Mouse (Mus musculus): ENCODE measurements around the gene Trim59. TPM values are rescaled to one million over a fixed set of nuclear protein-coding genes. Genes with fewer than 3 reads are reported as not detected.
"Not testable (repeated sequence)": the region's sequence is repeated elsewhere in the genome, so short reads cannot be mapped to it uniquely, and the experiment has no call there.

Gene Trim59
- total and polyA plus RNA-seq, 2 experiments from 2014 or later, result 8.0 to 22.1 TPM

- H3K4me1 ChIP-seq (ENCODE audit: insufficient read depth), result no peaks in the 10 kb centered on the region
- no peak overlapping the region for H3K9ac ChIP-seq
- DNase-seq (no peak), ATAC-seq (no peak)
- TF ChIP-seq CTCF (IDR thresholded peaks at IDR 0.05; ENCODE audit: low read depth), result no peak
- H3K36me3 ChIP-seq (ENCODE audit: insufficient read depth), result 0 out of 2 replicates have a peak, but pooled peaks cover 4% of the 10 kb centered on the region
- 82% methylated on average over 2 of the region's 2 CpGs for WGBS
- H3K27me3 ChIP-seq (ENCODE audit: insufficient read depth, low read length), result no peaks in the 10 kb centered on the region
- H3K9me3 ChIP-seq (ENCODE audit: low read length), result no peaks in the 10 kb centered on the region
- no peak overlapping the region for H3K27ac ChIP-seq (ENCODE audit: low read depth, low read length)
- no peak overlapping the region for H3K4me3 ChIP-seq (ENCODE audit: low read depth, low read length)
- H3K4me2 ChIP-seq (ENCODE audit: low read depth), result no peak overlapping the region
Measured at GRCm38 (mm10) chr3:69040105-69040504, 4.5 kb downstream of the Trim59 start.

- no peak for DNase-seq
- no peaks in the 10 kb centered on the region for H3K4me1 ChIP-seq (ENCODE audit: insufficient read depth)
- H3K27ac ChIP-seq (ENCODE audit: low read depth, low read length), result no peak overlapping the region
- WGBS, result 100% methylated on average over 1 of the region's 1 CpGs
- no peak overlapping the region for H3K4me2 ChIP-seq (ENCODE audit: low read depth)
- H3K9me3 ChIP-seq (ENCODE audit: low read length), result no peaks in the 10 kb centered on the region
- H3K9ac ChIP-seq, result no peak overlapping the region
- ATAC-seq, result no peak
- no peak for TF ChIP-seq CTCF (IDR thresholded peaks at IDR 0.05; ENCODE audit: low read depth)
- H3K4me3 ChIP-seq (ENCODE audit: low read depth, low read length), result no peak overlapping the region
- H3K27me3 ChIP-seq (ENCODE audit: insufficient read depth, low read length), result no peaks in the 10 kb centered on the region
- 0 out of 2 replicates have a peak, but pooled peaks cover 6% of the 10 kb centered on the region for H3K36me3 ChIP-seq (ENCODE audit: insufficient read depth)
Measured at GRCm38 (mm10) chr3:69026133-69026783, 18.3 kb downstream of the Trim59 start.

DNA sequence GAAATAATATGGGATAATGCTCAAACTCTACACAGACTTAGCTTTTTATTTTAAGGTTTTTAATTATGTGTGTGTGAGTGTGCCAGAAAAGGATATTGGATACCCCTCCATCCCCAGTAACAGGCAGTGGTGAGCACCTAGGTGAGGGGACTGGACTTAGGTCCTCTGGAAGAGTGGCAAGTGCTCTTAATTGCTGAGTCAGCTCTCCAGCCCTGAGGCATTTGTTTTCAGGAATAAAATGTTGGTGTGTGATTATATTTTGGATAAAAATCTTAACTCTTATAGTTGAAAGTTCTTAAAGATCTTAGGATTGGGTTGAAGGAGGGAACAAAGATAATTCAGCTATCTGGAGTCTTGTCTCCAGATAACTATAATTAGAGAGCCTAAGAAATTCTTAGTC lies 23.8 kb downstream of the Trim59 start:
- no peaks in the 10 kb centered on the region for H3K9me3 ChIP-seq (ENCODE audit: low read length)
- H3K4me2 ChIP-seq (ENCODE audit: low read depth), result no peak overlapping the region
- H3K4me3 ChIP-seq (ENCODE audit: low read depth, low read length), result no peak overlapping the region
- no peaks in the 10 kb centered on the region for H3K4me1 ChIP-seq (ENCODE audit: insufficient read depth)
- no peak overlapping the region for H3K9ac ChIP-seq
- peaks cover 10% of the 10 kb centered on the region; the same call in 1 of the 2 replicates for H3K36me3 ChIP-seq (ENCODE audit: insufficient read depth)
- no peak for DNase-seq
- TF ChIP-seq CTCF (IDR thresholded peaks at IDR 0.05; ENCODE audit: low read depth), result no peak
- H3K27ac ChIP-seq (ENCODE audit: low read depth, low read length), result no peak overlapping the region
- no peak for ATAC-seq
- no peaks in the 10 kb centered on the region for H3K27me3 ChIP-seq (ENCODE audit: insufficient read depth, low read length)

- ATAC-seq (no peak), DNase-seq (no peak)
- H3K36me3 ChIP-seq (ENCODE audit: insufficient read depth), result peaks cover 10% of the 10 kb centered on the region; the same call in 1 of the 2 replicates
- H3K27ac ChIP-seq (ENCODE audit: low read depth, low read length), result no peak overlapping the region
- no peaks in the 10 kb centered on the region for H3K27me3 ChIP-seq (ENCODE audit: insufficient read depth, low read length)
- peak; percentile 19; the same call in 1 of the 2 replicates for TF ChIP-seq CTCF (IDR thresholded peaks at IDR 0.05; ENCODE audit: low read depth)
- H3K4me2 ChIP-seq (ENCODE audit: low read depth), result no peak overlapping the region
- 90% methylated on average over 2 of the region's 2 CpGs for WGBS
- H3K9ac ChIP-seq, result no peak overlapping the region
- H3K4me3 ChIP-seq (ENCODE audit: low read depth, low read length), result no peak overlapping the region
- no peaks in the 10 kb centered on the region for H3K9me3 ChIP-seq (ENCODE audit: low read length)
- H3K4me1 ChIP-seq (ENCODE audit: insufficient read depth), result no peaks in the 10 kb centered on the region
Measured at GRCm38 (mm10) chr3:69020285-69020684, 24.3 kb downstream of the Trim59 start.

DNA sequence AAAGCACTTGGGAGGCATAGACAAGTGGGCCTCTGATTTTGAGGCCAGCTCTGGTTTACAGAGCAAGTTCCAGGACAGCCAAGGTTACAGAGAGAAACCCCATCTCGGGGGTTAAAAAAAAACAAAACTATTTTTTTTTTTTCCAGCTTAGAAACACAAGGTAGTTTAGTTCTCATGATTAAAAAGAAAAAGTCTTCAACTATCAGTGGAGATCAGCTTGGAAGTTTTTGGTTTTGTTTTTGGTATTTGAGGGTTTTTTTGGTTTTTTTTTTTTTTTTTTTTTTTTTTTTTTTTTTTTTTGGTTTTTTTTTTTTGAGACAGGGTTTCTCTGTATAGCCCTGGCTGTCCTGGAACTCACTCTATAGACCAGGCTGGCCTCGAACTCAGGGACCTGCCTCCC lies 25.9 kb downstream of the Trim59 start:
- not testable (repeated sequence) for H3K27ac ChIP-seq (ENCODE audit: low read depth, low read length); H3K9ac ChIP-seq; DNase-seq; H3K4me3 ChIP-seq (ENCODE audit: low read depth, low read length); H3K36me3 ChIP-seq (ENCODE audit: insufficient read depth); H3K27me3 ChIP-seq (ENCODE audit: insufficient read depth, low read length); ATAC-seq; H3K4me1 ChIP-seq (ENCODE audit: insufficient read depth); H3K4me2 ChIP-seq (ENCODE audit: low read depth); H3K9me3 ChIP-seq (ENCODE audit: low read length)
- WGBS, result 97% methylated on average over 2 of the region's 2 CpGs

GRCm38 (mm10) chr3:69017181-69017580 lies 27.4 kb downstream of the Trim59 start:
- H3K4me2 ChIP-seq (ENCODE audit: low read depth), result no peak overlapping the region

GRCm38 (mm10) chr3:69008873-69009272 lies 35.7 kb downstream of the Trim59 start:
- H3K27ac ChIP-seq (ENCODE audit: low read depth, low read length), result no peak overlapping the region
- TF ChIP-seq CTCF (IDR thresholded peaks at IDR 0.05; ENCODE audit: low read depth), result no peak

More at GRCm38 (mm10) chr3:69017181-69017580, 27.4 kb downstream of the Trim59 start:
- Histone ChIP-seq H3K9me3 (ENCODE audit: low read length) (no peaks in the 10 kb centered on the region), H3K27me3 (ENCODE audit: insufficient read depth, low read length) (no peaks in the 10 kb centered on the region), H3K4me1 (ENCODE audit: insufficient read depth) (no peaks in the 10 kb centered on the region), H3K9ac (no peak overlapping the region), H3K27ac (ENCODE audit: low read depth, low read length) (no peak overlapping the region), H3K4me3 (ENCODE audit: low read depth, low read length) (no peak overlapping the region), H3K36me3 (ENCODE audit: insufficient read depth) (peaks cover 7% of the 10 kb centered on the region; the same call in 1 of the 2 replicates)
- no peak for ATAC-seq
- TF ChIP-seq CTCF (IDR thresholded peaks at IDR 0.05; ENCODE audit: low read depth), result no peak
- no peak for DNase-seq
- 96% methylated on average over 3 of the region's 3 CpGs for WGBS

More at GRCm38 (mm10) chr3:69008873-69009272, 35.7 kb downstream of the Trim59 start:
- ATAC-seq (no peak), DNase-seq (no peak)
- no peak overlapping the region for H3K4me3 ChIP-seq (ENCODE audit: low read depth, low read length)
- H3K9me3 ChIP-seq (ENCODE audit: low read length), result no peaks in the 10 kb centered on the region
- H3K9ac ChIP-seq, result no peak overlapping the region
- no peak overlapping the region for H3K4me2 ChIP-seq (ENCODE audit: low read depth)
- 75% methylated on average over 2 of the region's 2 CpGs for WGBS
- no peaks in the 10 kb centered on the region for H3K36me3 ChIP-seq (ENCODE audit: insufficient read depth)
- peaks cover 9% of the 10 kb centered on the region; the same call in 1 of the 2 replicates for H3K4me1 ChIP-seq (ENCODE audit: insufficient read depth)
- H3K27me3 ChIP-seq (ENCODE audit: insufficient read depth, low read length), result no peaks in the 10 kb centered on the region
